Mouse (Mus musculus) 3134 (cell line): ENCODE results near the gene Vsig10.
A peak's percentile ranks its signal among the peaks of the same experiment; 100 is the strongest.
"Not testable (repeated sequence)": the region's sequence is repeated elsewhere in the genome, so short reads cannot be mapped to it uniquely, and the experiment has no call there.

ENCODE experiments used
- DNase-seq: peaks from one replicate; pipeline ENCODE4 v3.0.0-alpha.2; 2011; ENCODE audit warnings: low spot score; ENCODE audit not compliant: insufficient read length; ENCODE audit errors: extremely low read depth

The Vsig10 gene

DNA sequence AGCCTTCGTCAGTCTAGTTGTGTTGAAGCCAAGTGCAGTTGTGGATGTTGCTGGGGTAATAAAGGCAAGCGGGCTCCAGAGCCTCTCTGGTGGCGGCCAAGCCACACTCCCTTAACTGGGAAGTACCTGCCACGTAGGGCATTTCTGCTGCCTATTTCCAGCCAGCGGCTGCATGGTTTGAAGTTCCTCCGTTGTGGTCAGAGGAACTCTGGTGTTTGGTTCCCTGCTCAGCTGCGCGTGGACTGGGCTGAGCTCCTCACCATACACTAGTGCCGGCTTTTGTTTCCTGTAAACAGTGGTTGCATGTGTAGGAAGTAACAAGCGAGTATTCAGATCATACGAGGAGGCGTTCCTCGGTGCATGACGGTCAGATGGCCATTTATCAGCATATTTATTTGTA, 58.8 kb downstream of the Vsig10 start:
- DNase-seq = not testable (repeated sequence)

DNA sequence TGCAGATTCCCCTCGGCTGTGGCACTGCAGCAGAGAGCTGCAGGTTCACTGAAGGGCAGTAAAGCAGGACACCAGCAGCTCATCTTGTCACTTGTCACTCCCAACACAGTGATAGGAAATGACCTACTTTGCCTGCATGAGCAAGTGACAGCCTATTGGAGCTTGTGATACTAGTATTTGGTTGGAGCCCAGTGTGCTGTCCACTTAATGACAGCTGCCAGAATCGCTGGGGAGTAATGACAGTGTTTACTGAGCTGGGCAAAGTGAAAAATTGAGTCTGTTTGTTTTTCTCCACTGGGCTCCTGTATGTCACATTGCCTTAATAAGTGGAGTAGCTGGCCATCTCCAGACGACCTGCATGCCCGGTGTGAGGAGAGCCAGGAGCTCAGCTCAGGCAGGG, 61.3 kb downstream of the Vsig10 start:
- no peak for DNase-seq

DNA sequence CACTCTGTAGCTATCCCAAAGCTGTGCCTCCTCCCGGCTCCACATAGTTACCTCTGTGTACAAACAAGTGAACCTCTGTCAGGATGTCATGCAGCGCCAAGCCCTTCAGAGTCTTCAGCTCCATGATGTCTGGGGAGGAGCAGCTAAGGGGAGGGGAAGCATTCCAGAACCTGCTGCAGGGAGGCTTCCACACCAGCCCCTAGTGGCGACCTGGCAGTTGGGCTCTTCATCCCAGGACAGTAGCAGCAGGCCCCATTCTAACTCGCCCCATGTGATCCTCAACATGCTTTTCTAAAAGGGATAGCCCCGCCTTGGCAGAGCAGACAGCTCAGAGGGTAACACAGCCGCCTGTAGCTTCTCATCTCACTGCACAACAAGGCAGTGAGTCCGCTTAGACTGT, 62.9 kb downstream of the Vsig10 start:
- DNase-seq = no peak

DNA sequence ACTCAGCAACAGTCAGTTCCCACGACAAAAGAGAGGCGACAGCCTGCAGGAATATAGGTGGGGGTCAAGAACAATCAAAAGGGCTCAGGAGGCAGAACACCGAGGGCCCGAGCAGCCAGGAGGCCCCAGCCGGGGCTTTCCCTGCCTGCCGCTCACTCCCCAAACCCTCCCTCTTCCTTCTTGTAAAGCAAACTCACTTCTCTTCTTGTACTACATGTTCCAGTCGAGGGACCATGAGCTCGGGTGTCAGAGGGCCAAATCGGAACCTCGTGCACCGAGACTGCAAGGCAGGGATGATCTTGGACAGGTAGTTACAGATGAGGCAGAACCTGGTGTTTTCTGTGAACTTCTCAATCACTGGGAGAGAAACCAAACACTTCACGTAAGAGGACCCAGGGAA, 64.3 kb downstream of the Vsig10 start:
- DNase-seq = no peak

DNA sequence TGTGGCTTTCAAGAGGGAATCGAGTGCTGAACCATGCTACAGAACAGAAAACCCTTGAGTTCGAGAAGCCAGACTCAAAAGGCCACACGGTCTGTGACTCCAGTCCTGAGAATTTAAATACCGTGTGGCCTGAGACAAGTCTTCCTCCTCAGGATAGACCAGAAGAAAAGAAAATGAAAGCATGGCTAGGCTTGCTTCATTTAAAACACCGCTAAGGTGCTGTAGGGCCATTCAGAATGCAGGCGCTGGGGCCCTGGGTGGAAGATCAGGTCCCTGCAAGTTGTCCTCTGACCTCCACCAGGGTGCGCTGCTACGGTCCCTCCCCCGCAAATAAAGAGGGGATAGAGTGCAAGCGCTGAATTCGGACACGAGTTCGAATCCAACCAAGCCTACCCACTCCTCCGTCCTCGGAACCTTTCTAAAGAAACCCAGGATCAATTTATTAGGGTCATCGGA, 69.4 kb downstream of the Vsig10 start:
- no peak for DNase-seq

DNA sequence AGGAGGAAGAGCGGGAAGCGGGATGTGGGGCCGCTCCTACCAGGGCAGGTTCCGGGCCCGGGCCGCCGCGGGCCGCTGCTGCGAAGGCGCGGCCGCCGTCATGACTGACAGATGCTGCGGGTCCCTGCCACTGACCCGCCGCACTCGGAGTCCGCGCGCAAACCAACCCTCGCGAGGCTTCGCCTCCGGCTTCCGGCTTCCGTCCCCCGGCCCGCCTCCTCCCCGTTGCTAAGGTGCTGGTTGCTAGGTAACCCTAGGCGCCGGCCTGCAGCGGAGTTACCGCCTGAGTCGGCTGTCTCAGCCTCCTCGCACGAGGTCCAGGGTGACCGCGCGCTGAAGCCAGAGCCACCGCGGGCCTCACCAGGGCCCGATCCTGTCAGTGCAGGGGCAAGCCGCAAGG, 70.0 kb downstream of the Vsig10 start, which contains the start of gene Rfc5:
TSS of gene Rfc5 (minus strand) at position 171 of the 400 bp plus-strand sequence.
- DNase-seq = peak; percentile 95

DNA sequence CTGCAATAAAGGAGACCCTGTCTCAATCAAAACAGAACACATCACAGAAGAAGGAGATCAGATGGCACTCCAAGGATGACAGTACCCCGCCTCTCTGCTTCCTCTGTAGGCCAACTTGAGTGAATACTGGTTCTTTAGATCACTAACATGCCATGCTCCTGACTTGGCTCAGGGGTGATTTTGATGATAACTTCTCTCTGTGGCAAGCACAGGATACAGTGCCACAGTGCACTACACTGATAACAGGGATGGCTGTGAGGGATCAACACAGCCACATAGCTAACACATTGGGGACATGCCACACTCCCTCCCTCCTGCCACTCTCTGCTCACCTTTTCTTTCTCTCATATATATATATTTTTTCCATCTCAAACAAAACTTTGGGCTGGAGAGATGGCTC, 72.0 kb downstream of the Vsig10 start:
- no peak for DNase-seq

DNA sequence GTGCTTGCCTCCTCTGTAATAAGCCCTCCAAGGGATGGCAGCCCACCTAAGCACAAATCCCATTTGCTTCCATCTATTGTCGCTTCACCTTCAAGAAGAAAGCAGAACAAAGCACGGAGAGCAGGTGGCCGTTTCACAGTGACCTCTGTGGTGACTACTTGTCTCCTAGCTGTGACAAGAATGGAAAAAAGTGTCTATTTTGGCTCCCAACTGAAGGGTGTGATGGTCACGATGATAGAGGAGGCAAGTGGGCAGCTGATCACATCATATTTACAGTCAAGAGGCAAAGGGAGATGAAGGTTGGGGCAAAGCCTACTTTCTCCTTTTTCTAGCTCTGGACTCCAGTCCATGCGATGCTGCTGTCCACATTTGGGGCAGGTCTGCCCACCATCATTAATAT, 77.0 kb downstream of the Vsig10 start:
- no peak for DNase-seq

DNA sequence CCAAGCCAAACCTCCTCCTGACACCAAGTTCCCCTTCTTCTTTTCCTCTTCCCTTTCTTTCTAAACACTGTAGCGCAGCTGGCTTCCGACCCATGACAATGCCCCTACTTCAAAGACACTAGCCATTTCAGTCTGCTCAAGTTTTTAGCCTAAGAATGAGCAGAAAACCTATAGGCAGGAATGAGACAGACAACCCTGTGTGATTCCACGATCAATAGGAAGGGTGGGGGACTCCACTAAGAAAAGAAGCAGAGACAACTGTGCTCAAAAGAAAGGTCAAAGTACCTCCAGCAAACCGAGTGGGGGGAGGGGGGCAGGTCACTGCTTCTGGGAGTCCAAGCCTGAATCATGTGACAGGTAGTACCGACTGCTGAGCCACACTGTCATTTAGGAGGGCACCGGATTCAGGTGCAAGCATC, 77.7 kb downstream of the Vsig10 start:
- DNase-seq = no peak

DNA sequence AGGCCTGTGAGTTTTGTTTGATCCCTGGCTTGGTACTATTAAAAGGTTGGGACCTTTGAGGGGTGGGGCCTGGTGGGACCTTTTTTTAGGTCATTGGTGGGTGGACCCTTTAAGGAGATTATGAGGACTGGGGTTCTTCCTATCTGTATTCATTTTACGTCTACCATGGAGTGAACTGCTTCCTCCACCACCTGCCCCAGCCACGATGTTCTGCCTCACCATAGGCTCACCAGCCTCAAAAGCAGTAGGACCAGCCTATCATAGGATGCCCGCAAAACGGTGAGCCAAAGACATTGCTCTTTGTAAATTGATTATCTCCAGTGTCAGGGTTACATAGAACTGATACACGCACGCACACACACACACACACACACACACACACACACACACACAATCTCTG, 78.5 kb downstream of the Vsig10 start:
- DNase-seq = no peak

DNA sequence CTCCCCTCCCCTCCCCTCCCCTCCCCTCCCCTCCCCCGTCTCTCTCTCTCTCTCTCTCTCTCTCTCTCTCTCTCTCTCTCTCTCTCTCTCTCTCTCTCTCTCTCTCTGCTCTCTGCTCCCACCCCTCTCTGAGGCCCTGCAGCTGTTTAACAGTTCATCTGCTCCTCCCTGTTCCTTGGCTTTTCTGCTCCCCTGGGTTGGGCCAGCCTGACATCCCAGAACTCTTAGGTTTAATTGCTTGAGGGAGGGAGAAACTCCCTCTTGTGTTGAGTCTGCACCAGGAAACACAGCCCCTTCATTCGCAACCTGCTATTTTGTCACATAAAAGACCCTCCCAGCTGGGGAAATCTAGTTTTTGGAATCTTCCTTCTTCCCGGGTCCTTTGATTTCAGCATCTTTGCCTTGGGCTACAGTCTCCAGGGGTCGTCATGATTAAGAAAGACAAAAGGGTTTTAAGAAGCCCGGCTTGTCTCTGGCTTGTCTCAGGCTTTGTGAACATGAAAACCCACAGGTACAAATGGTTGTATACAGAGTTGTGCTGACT, 79.2 kb downstream of the Vsig10 start:
- no peak for DNase-seq

DNA sequence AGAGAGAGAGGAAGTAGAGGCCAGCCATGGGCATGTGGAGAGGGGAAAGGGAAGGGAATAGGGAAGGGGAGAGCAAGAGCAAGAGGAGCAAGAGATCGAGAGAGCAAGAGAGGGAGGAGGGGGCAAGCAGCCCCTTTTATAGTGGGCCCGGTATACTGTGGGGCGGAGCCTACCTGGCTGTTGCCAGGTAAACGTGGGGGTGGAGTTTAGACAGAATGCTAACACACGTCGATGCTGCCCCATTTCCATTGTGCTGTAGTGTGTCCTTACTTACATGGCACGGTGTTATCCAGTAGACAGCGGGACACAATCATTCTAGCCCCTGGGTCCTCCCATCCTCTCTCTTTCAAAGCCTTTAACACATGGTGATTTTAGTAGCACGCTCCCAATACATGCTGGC, 80.4 kb downstream of the Vsig10 start:
- DNase-seq = no peak

DNA sequence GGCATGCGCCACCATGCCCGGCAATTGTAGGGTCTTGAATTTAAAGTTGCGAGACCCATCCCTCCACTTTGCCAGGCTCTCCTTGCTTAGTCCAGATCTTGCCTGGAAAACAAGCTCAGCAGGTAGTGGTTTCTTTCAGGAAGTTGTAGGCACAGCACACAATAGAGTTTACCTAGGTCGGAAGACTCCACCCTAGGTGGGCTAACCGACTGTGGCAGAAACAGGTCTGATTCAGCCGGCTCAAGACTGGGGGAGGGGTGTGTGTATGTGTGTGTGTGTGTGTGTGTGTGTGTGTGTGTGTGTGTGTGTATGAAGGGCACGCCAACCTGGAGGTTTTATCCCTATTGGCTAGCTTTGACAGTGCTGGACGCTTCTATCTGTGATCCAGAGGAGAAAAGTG, 84.7 kb downstream of the Vsig10 start:
- no peak for DNase-seq
